Mouse (Mus musculus): Measurements from ENCODE around the gene Klhl1. TPM values are rescaled to one million over a fixed set of nuclear protein-coding genes. Genes with fewer than 3 reads are reported as not detected.

Klhl1 gene
- polyA plus RNA-seq (2014; fragmentation: Illumina TruSeq; extraction: RNeasy Lipid Tissue Mini Kit (QIAGEN cat#74804); ENCODE audit: insufficient read depth, low read depth, low replicate concordance): not detected

GRCm38 (mm10) chr14:96518954-96519682, at the start of gene Klhl1:
Gene Klhl1, minus strand, starts transcription at chr14:96519102.

